ENCODE assay signal across 18 mouse cellular contexts in the genomic region with DNA sequence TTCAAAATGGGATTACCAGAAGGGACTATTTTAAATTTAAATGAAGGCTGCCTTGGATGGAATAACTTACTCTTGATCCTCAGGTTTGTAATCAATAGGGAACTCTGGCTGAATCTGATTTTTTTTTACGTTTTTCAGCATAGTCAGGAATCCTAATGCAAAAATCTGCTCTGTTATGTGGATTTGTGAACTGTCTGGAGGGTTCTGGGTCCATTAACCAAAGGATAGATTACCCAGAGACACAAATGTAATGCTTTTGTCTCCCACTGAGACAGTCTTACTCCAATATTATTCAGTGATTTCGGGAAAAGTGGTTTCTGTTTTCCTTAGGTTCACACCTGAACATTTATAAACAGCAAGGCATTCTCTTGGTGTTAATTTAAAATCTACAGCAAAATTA. TPM values are rescaled to one million over a fixed set of nuclear protein-coding genes. Genes with fewer than 3 reads are reported as not detected.
"Had no signal": no experiment of that assay in that cellular context is flagged by ENCODE, and none has a peak within 500 bp of the region (broad histone marks: within the 10 kb centered on the region; RNA-seq: fewer than 3 reads in every experiment).

No protein-coding gene starts in this region.

- H3K4me2 ChIP-seq: liver, embryonic 11.5 days; liver, embryonic 13.5 days; liver, embryonic 15.5 days; lung, embryonic 15.5 days; neural tube, embryonic 12.5 days; stomach, embryonic 15.5 days had no signal

- H3K4me3 ChIP-seq: liver, embryonic 13.5 days; liver, embryonic 15.5 days; lung, embryonic 15.5 days; megakaryocyte, embryonic 14.5 days; neural tube, embryonic 12.5 days; stomach, embryonic 15.5 days had no signal

- H3K27me3 ChIP-seq: liver, embryonic 13.5 days; liver, embryonic 15.5 days; lung, embryonic 15.5 days; megakaryocyte, embryonic 14.5 days; neural tube, embryonic 12.5 days; stomach, embryonic 15.5 days had no signal

- ATAC-seq: liver, postnatal 0 days; lung, postnatal 0 days had no signal

- H3K9ac ChIP-seq: liver, embryonic 13.5 days; liver, embryonic 15.5 days; liver, postnatal 0 days; lung, embryonic 15.5 days; neural tube, embryonic 12.5 days; stomach, embryonic 15.5 days had no signal

- H3K4me1 ChIP-seq: liver, embryonic 13.5 days; liver, embryonic 15.5 days; lung, embryonic 15.5 days; megakaryocyte, embryonic 14.5 days; neural tube, embryonic 12.5 days; stomach, embryonic 15.5 days had no signal

- H3K36me3 ChIP-seq: liver, embryonic 13.5 days; liver, embryonic 15.5 days; lung, embryonic 15.5 days; neural tube, embryonic 12.5 days; stomach, embryonic 15.5 days had no signal

- H3K27ac ChIP-seq: liver, embryonic 13.5 days; liver, embryonic 15.5 days; lung, embryonic 15.5 days; macrophage; neural tube, embryonic 12.5 days; stomach, embryonic 15.5 days; stomach, postnatal 0 days had no signal

- DNase-seq: liver, embryonic 13.5 days; liver, postnatal 0 days; lung, adult 2 months; lung, postnatal 14 days; lung, postnatal 36 days; right cerebral cortex, postnatal 14 days; thymus, adult 2 months; thymus, postnatal 25 days; thymus, postnatal 4 days had no signal

- H3K9me3 ChIP-seq: liver, embryonic 13.5 days; liver, embryonic 15.5 days; lung, embryonic 15.5 days; neural tube, embryonic 12.5 days; stomach, embryonic 15.5 days had no signal

RNA-seq across cellular contexts. Expression of gene Ntng1, which starts 58.5 kb away (rescaled TPM):
- polyA plus RNA-seq: liver, postnatal 0 days; macrophage had no signal
